Mouse (Mus musculus): ENCODE data around the gene Dnajc1. TPM values are rescaled to one million over a fixed set of nuclear protein-coding genes. Genes with fewer than 3 reads are reported as not detected.

Dnajc1 gene
- polyA plus RNA-seq, 1 experiment from 2014 or later = 23.7 TPM

DNA sequence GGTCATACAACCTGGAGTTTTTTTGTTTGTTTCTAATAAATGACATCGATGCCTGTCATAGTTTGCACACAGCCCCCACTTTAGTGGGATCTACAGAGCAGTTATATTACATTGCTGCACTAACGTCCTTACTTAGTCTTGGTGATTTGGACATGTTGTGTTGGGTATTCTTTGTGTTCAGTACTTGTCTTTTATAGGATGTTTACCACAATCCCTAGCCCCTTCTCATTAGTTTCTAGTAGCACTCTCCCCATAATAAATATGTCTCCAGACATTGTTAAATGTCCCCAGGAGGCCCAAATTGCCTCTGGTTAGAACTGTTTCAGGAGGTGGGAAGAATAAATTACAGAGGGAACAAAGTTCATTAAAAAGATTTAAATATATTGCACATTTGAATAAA lies 227.1 kb downstream of the Dnajc1 start:
- DNase-seq (ENCODE audit: low spot score) = no peak
- 0 out of 2 replicates have a peak, but pooled peaks cover 5% of the 10 kb centered on the region for H3K4me1 ChIP-seq (replicated peaks; ENCODE audit: control insufficient read depth, insufficient read depth, low read length)
- H3K27ac ChIP-seq (ENCODE audit: low read depth, low read length) = no peak overlapping the region
- peaks cover 15% of the 10 kb centered on the region for H3K36me3 ChIP-seq (ENCODE audit: control insufficient read depth, insufficient read depth, low read length)
- 83% methylated on average over 2 of the region's 2 CpGs for WGBS
- no peaks in the 10 kb centered on the region for H3K27me3 ChIP-seq (replicated peaks; ENCODE audit: control insufficient read depth, insufficient read depth, low read length)
- no peak for ATAC-seq (replicated peaks; ENCODE audit: low FRiP score)
- H3K9me3 ChIP-seq (ENCODE audit: control insufficient read depth, low read length) = no peaks in the 10 kb centered on the region
- H3K4me2 ChIP-seq = no peak overlapping the region
- H3K4me3 ChIP-seq (ENCODE audit: low read depth, low read length) = no peak overlapping the region
- H3K9ac ChIP-seq (ENCODE audit: low read depth, low read length) = no peak overlapping the region

DNA sequence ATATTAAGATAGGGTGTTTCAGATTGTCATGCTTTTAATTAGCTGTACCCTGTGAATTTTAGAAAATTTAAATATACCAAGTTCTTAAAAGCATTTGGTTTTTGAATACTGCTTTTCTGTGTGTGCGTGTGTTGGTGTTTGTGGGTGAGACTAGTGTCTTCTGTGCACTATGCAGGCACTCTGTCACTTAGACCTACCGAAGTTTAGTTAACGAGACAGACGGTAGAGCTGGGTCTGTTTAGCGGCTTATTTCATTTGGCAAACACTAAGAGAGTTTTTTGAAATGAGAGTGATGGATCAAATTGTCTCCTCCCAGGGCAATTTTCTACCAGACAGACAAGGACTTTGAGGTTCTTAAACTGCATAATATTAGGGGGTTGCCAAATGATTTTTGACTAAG lies 231.6 kb downstream of the Dnajc1 start:
- H3K27ac ChIP-seq (ENCODE audit: low read depth, low read length) = no peak overlapping the region
- H3K4me1 ChIP-seq (replicated peaks; ENCODE audit: control insufficient read depth, insufficient read depth, low read length) = no peaks in the 10 kb centered on the region
- H3K9ac ChIP-seq (ENCODE audit: low read depth, low read length) = no peak overlapping the region
- ATAC-seq (replicated peaks; ENCODE audit: low FRiP score) = no peak
- no peaks in the 10 kb centered on the region for H3K9me3 ChIP-seq (ENCODE audit: control insufficient read depth, low read length)
- peaks cover 17% of the 10 kb centered on the region for H3K36me3 ChIP-seq (ENCODE audit: control insufficient read depth, insufficient read depth, low read length)
- H3K4me3 ChIP-seq (ENCODE audit: low read depth, low read length) = no peak overlapping the region
- no peaks in the 10 kb centered on the region for H3K27me3 ChIP-seq (replicated peaks; ENCODE audit: control insufficient read depth, insufficient read depth, low read length)
- no peak for DNase-seq (ENCODE audit: low spot score)
- no peak overlapping the region for H3K4me2 ChIP-seq
- 90% methylated on average over 5 of the region's 5 CpGs for WGBS

DNA sequence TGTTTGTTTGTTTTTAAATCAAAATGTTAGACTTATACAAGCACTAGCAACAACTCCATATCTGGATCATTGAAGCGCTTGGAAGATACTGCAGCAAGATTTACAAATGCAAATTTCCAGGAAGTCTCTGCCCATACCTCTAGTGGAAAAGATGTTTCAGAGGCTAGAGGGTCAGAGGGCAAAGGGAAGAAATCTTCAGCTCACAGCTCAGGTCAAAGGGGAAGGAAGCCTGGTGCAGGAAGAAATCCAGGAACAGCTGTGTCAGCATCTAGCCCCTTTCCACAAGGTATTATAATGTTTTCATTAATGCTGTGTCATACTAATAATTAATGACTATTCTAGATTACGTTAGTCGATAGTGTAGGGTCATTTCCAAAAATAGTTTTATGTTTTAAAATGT lies 233.2 kb downstream of the Dnajc1 start:
- DNase-seq (ENCODE audit: low spot score) (no peak), ATAC-seq (replicated peaks; ENCODE audit: low FRiP score) (no peak)
- H3K27me3 ChIP-seq (replicated peaks; ENCODE audit: control insufficient read depth, insufficient read depth, low read length) = no peaks in the 10 kb centered on the region
- no peak overlapping the region for H3K4me2 ChIP-seq
- no peaks in the 10 kb centered on the region for H3K9me3 ChIP-seq (ENCODE audit: control insufficient read depth, low read length)
- H3K4me1 ChIP-seq (replicated peaks; ENCODE audit: control insufficient read depth, insufficient read depth, low read length) = no peaks in the 10 kb centered on the region
- H3K9ac ChIP-seq (ENCODE audit: low read depth, low read length) = no peak overlapping the region
- no peak overlapping the region for H3K4me3 ChIP-seq (ENCODE audit: low read depth, low read length)
- 87% methylated on average over 3 of the region's 3 CpGs for WGBS
- H3K36me3 ChIP-seq (ENCODE audit: control insufficient read depth, insufficient read depth, low read length) = peaks cover 24% of the 10 kb centered on the region
- no peak overlapping the region for H3K27ac ChIP-seq (ENCODE audit: low read depth, low read length)

- Histone ChIP-seq H3K4me2 (no peak overlapping the region), H3K36me3 (ENCODE audit: control insufficient read depth, insufficient read depth, low read length) (peaks cover 25% of the 10 kb centered on the region), H3K27me3 (replicated peaks; ENCODE audit: control insufficient read depth, insufficient read depth, low read length) (no peaks in the 10 kb centered on the region), H3K4me1 (replicated peaks; ENCODE audit: control insufficient read depth, insufficient read depth, low read length) (no peaks in the 10 kb centered on the region), H3K4me3 (ENCODE audit: low read depth, low read length) (no peak overlapping the region), H3K9me3 (ENCODE audit: control insufficient read depth, low read length) (no peaks in the 10 kb centered on the region), H3K27ac (ENCODE audit: low read depth, low read length) (no peak overlapping the region), H3K9ac (ENCODE audit: low read depth, low read length) (no peak overlapping the region)
- 92% methylated on average over 3 of the region's 3 CpGs for WGBS
- DNase-seq (ENCODE audit: low spot score) = no peak
- no peak for ATAC-seq (replicated peaks; ENCODE audit: low FRiP score)
These were observed 236.5 kb downstream of the Dnajc1 start for GRCm38 (mm10) chr2:18156131-18156530.
